Mouse (Mus musculus): ENCODE measurements at regions not wholly inside any gene's neighbourhood (a gene's known extent, or its start where the extent isn't known, plus 50 kb on each side); places are given as distances from the start of the nearest gene placed in this dataset.
A peak's percentile ranks its signal among the peaks of the same experiment; 100 is the strongest.

GRCm38 (mm10) chr10:111813736-111814135, 158.7 kb upstream of the Krr1 start:
- ATAC-seq (ENCODE audit: low FRiP score, low read depth) = no peak
- Histone ChIP-seq H3K9me3 (no peaks in the 10 kb centered on the region), H3K27me3 (no peaks in the 10 kb centered on the region), H3K4me1 (peaks cover 10% of the 10 kb centered on the region), H3K36me3 (no peaks in the 10 kb centered on the region), H3K4me3 (no peak overlapping the region), H3K9ac (no peak overlapping the region), H3K4me2 (replicated peaks) (no peak overlapping the region), H3K27ac (no peak overlapping the region)
- WGBS = 90% methylated on average over 4 of the region's 4 CpGs

GRCm38 (mm10) chr10:111814648-111815047, 157.8 kb upstream of the Krr1 start:
- no peak overlapping the region for H3K27ac ChIP-seq
- no peak overlapping the region for H3K9ac ChIP-seq
- H3K27me3 ChIP-seq = no peaks in the 10 kb centered on the region
- H3K4me1 ChIP-seq = peaks cover 17% of the 10 kb centered on the region
- H3K4me2 ChIP-seq (replicated peaks) = no peak overlapping the region
- no peak overlapping the region for H3K4me3 ChIP-seq
- H3K36me3 ChIP-seq = no peaks in the 10 kb centered on the region
- no peaks in the 10 kb centered on the region for H3K9me3 ChIP-seq
- ATAC-seq (ENCODE audit: low FRiP score, low read depth) = no peak
- WGBS = 40% methylated on average over 5 of the region's 5 CpGs

DNA sequence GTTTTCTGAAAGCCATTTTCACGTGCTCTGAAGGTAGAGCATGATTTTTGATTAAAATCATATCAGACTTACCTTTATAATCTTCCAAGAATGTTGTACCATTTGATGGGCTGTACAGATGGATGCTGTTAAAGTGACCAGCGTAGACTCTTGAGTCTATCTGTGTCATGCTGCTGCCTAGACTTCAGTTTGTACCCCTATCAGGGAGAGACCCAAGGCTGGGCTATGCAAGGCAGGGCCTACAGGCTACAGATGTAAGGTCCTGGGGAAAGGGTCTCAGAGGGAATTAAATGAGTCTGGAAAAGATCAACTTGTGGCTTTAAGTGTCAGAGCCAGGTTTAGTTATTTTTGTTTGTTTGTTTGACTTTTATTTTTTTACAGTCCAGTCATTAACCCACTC, 157.3 kb upstream of the Krr1 start:
- Histone ChIP-seq H3K4me3 (no peak overlapping the region), H3K27me3 (no peaks in the 10 kb centered on the region), H3K4me1 (peaks cover 17% of the 10 kb centered on the region), H3K9ac (no peak overlapping the region), H3K4me2 (replicated peaks) (no peak overlapping the region), H3K36me3 (no peaks in the 10 kb centered on the region), H3K27ac (no peak overlapping the region), H3K9me3 (no peaks in the 10 kb centered on the region)
- WGBS = 52% methylated on average over 2 of the region's 2 CpGs
- ATAC-seq (ENCODE audit: low FRiP score, low read depth) = no peak

DNA sequence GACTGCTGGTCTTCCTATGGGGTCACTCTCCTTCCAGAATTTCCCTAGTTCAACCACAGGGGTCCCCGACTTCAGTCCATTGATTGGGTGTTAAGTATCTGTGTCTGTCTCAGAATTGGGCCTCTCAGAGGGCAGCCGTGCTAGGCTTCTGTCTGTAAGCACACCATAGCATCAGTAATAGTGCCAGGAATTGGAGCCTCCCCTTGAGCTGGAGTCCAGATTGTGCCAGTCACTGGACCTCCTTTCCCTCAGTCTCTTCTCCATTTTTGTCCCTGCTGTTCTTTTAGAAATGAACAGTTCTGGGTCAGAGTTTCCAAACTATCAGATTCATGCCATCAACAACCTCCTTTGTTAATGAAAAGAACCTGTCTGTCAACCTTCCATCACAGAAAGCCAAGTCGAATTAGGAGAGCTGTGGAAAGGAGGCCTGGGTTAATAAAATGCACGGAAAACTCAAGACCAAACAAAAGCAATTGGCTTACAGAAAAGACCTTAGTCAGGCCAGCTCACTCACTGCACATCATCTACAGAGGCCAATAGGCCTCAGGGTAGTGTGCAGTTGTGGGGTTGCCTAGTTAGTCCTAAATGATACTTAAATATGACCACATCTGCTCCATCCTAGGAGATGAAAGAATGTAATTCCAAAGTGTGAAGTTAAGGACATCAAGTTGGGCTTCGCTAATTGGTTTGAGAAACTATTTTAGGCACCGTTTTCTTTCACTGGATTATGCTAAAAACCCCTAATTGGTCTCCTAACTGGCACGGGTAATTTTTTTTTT, 156.5 kb upstream of the Krr1 start:
- Histone ChIP-seq H3K27me3 (no peaks in the 10 kb centered on the region), H3K27ac (no peak overlapping the region)
- WGBS = 57% methylated on average over 7 of the region's 7 CpGs

DNA sequence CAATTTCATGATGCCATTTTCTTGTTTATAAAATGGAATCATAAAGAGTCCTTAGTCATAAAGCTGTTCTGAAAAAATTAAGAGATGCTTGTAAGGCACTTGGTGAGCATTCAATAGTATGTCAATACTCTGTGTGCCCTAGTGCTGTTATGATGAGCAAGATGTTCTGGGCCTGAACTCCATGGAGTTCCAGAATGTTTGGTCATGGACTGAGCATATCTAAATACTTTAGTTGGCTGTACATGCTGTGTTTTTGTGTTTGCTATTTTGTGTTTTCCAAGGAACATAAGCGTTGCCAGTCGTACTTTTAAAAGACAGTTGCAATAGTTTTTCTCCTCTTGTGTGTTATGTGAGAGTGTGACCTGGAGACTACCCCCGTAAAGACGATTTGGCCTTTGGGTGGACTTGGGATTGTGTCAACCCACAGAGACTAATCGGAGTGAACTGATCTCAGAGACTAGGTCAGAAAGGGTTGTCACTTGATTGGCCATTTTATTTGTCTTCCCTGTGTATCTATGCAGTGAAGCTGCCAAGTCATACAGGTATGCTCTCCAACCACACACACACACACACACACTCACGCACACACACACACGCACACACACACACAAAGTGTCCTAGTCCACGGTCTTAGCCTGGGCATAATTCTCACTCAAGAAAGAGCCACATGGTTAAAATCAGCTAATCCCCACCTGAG, 152.6 kb upstream of the Krr1 start:
- no peaks in the 10 kb centered on the region for H3K9me3 ChIP-seq
- H3K4me3 ChIP-seq = no peak overlapping the region
- 92% methylated on average over 8 of the region's 8 CpGs for WGBS
- H3K27ac ChIP-seq = no peak overlapping the region
- no peak overlapping the region for H3K9ac ChIP-seq
- no peak overlapping the region for H3K4me2 ChIP-seq (replicated peaks)
- ATAC-seq (ENCODE audit: low FRiP score, low read depth) = no peak
- no peaks in the 10 kb centered on the region for H3K27me3 ChIP-seq
- H3K36me3 ChIP-seq = no peaks in the 10 kb centered on the region
- H3K4me1 ChIP-seq = peaks cover 12% of the 10 kb centered on the region

More for the DNA sequence above, 156.5 kb upstream of the Krr1 start:
- H3K4me2 ChIP-seq (replicated peaks) = no peak overlapping the region
- ATAC-seq (ENCODE audit: low FRiP score, low read depth) = no peak
- H3K9me3 ChIP-seq = no peaks in the 10 kb centered on the region
- no peak overlapping the region for H3K4me3 ChIP-seq
- H3K4me1 ChIP-seq = peaks cover 17% of the 10 kb centered on the region
- H3K9ac ChIP-seq = no peak overlapping the region
- H3K36me3 ChIP-seq = no peaks in the 10 kb centered on the region

DNA sequence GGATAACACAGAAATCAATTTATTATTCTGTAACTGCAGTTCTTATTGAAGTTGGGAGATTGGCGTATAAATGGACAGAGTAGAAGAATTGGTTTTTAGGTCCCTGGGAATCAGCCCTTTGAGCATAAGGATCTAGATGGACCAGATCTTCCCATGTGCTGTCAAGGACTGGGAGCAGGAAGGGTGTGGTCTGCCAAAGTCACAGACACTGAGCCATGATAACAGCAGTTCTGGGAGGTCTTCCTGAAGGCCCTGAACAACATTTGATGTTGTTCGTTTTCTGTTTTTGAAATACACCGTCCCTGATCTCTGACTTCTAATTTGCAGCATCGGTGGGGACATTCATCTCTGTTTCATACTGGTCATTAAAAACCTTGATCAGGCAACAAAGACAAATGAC, 147.6 kb upstream of the Krr1 start:
- no peak for ATAC-seq (ENCODE audit: low FRiP score, low read depth)
- Histone ChIP-seq H3K4me3 (no peak overlapping the region), H3K27ac (no peak overlapping the region), H3K27me3 (no peaks in the 10 kb centered on the region), H3K4me1 (peaks cover 20% of the 10 kb centered on the region; the same call in 1 of the 2 replicates), H3K9me3 (no peaks in the 10 kb centered on the region), H3K9ac (no peak overlapping the region), H3K36me3 (no peaks in the 10 kb centered on the region), H3K4me2 (replicated peaks) (no peak overlapping the region)
- 75% methylated on average over 4 of the region's 4 CpGs for WGBS

- Histone ChIP-seq H3K4me3 (no peak overlapping the region), H3K9ac (no peak overlapping the region), H3K27ac (no peak overlapping the region), H3K4me2 (replicated peaks) (no peak overlapping the region), H3K9me3 (no peaks in the 10 kb centered on the region), H3K36me3 (no peaks in the 10 kb centered on the region), H3K27me3 (no peaks in the 10 kb centered on the region), H3K4me1 (peaks cover 20% of the 10 kb centered on the region; the same call in 1 of the 2 replicates)
- 54% methylated on average over 4 of the region's 4 CpGs for WGBS
- ATAC-seq (ENCODE audit: low FRiP score, low read depth) = peak; percentile 32; the same call in 1 of the 2 replicates
Measured at GRCm38 (mm10) chr10:111826033-111826754, 146.3 kb upstream of the Krr1 start.

GRCm38 (mm10) chr10:111827246-111827645, 145.2 kb upstream of the Krr1 start:
- no peak overlapping the region for H3K4me2 ChIP-seq (replicated peaks)
- no peak for ATAC-seq (ENCODE audit: low FRiP score, low read depth)
- no peak overlapping the region for H3K4me3 ChIP-seq
- peaks cover 20% of the 10 kb centered on the region; the same call in 1 of the 2 replicates for H3K4me1 ChIP-seq
- H3K9me3 ChIP-seq = no peaks in the 10 kb centered on the region
- WGBS = 63% methylated on average over 3 of the region's 3 CpGs
- H3K27ac ChIP-seq = no peak overlapping the region
- no peaks in the 10 kb centered on the region for H3K36me3 ChIP-seq
- H3K9ac ChIP-seq = no peak overlapping the region
- no peaks in the 10 kb centered on the region for H3K27me3 ChIP-seq

DNA sequence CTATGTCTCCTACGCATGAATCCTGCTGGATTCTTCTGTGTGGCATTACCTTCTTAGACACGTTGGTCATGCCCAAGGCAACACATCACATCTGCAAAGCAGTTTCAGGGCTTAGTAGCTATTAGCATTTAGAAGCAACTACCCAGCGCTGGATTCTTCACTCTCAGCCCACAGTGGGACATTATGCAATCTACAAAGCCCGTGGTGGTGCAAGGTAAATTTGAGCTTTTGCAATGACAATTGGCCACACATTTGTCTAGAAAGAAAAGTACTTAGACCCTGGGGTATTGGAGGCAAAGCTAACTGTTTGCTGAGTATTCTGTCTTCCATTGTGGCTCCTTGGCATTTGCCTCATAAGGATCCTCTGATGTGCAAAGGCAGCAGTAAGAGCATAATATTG, 144.5 kb upstream of the Krr1 start:
- Histone ChIP-seq H3K9me3 (no peaks in the 10 kb centered on the region), H3K4me2 (replicated peaks) (no peak overlapping the region), H3K27ac (no peak overlapping the region), H3K27me3 (no peaks in the 10 kb centered on the region), H3K9ac (no peak overlapping the region), H3K36me3 (no peaks in the 10 kb centered on the region), H3K4me3 (no peak overlapping the region), H3K4me1 (peaks cover 20% of the 10 kb centered on the region; the same call in 1 of the 2 replicates)
- whole genome bisulfite sequencing = 81% methylated on average over 4 of the region's 4 CpGs
- ATAC-seq (ENCODE audit: low FRiP score, low read depth) = no peak

GRCm38 (mm10) chr10:111828610-111829009, 143.9 kb upstream of the Krr1 start:
- no peak overlapping the region for H3K4me3 ChIP-seq
- 62% methylated on average over 4 of the region's 4 CpGs for WGBS
- no peaks in the 10 kb centered on the region for H3K27me3 ChIP-seq
- no peak overlapping the region for H3K9ac ChIP-seq
- no peaks in the 10 kb centered on the region for H3K36me3 ChIP-seq
- no peak for ATAC-seq (ENCODE audit: low FRiP score, low read depth)
- no peaks in the 10 kb centered on the region for H3K9me3 ChIP-seq
- peaks cover 20% of the 10 kb centered on the region; the same call in 1 of the 2 replicates for H3K4me1 ChIP-seq
- no peak overlapping the region for H3K27ac ChIP-seq
- no peak overlapping the region for H3K4me2 ChIP-seq (replicated peaks)

DNA sequence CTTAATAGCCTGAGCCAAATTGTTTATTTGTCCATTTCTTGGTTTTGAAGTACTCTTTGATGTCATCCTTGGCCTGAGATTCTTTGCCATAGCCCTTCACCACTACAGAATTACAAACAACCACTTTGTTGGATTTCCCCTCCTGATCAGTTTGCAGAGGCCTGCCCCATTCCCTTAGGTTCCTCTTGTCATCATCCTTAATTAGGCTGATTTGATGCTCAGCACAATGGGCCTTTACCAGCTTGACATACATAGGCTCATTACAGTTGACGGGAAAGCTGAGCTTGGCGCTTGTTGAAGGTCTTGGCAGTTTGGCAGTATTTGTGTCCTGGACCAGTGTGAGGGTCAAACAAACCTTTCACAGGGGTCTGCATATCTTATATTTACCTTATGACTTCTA, 143.2 kb upstream of the Krr1 start:
- Histone ChIP-seq H3K9ac (no peak overlapping the region), H3K27ac (no peak overlapping the region), H3K4me1 (peaks cover 20% of the 10 kb centered on the region; the same call in 1 of the 2 replicates), H3K4me3 (no peak overlapping the region), H3K36me3 (no peaks in the 10 kb centered on the region), H3K4me2 (replicated peaks) (no peak overlapping the region), H3K9me3 (no peaks in the 10 kb centered on the region), H3K27me3 (no peaks in the 10 kb centered on the region)
- WGBS = 97% methylated on average over 2 of the region's 2 CpGs
- ATAC-seq (ENCODE audit: low FRiP score, low read depth) = no peak

DNA sequence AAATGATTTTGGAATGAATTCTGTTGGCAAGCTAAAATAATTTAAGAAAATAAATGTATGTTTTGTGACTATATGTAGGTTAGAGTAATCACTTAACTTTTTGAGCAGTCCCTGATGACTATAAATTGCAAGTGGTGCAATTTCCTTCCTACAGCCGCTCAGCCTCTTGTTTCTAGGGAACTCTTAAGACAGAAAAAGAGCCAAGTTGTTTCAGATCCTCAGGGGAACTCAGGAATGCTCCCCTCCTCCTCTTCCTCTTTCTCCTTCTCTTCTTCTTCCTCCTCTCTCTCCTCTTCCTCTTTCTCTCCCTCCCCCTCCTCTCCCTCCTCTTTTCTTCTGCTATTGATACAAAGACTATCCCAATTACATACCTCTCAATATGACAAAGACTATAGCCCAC, 141.4 kb upstream of the Krr1 start:
- Histone ChIP-seq H3K9ac (no peak overlapping the region), H3K4me1 (peaks cover 28% of the 10 kb centered on the region), H3K4me2 (replicated peaks) (no peak overlapping the region), H3K9me3 (no peaks in the 10 kb centered on the region), H3K27ac (no peak overlapping the region), H3K27me3 (no peaks in the 10 kb centered on the region), H3K4me3 (no peak overlapping the region), H3K36me3 (no peaks in the 10 kb centered on the region)
- 32% methylated on average over 1 of the region's 1 CpGs for WGBS
- ATAC-seq (ENCODE audit: low FRiP score, low read depth) = no peak

Measured in limb, embryonic 13.5 days (tissue).